Mouse (Mus musculus) liver, embryonic 12.5 days (tissue): ENCODE measurements around the gene Slc1a1. TPM values are rescaled to one million over a fixed set of nuclear protein-coding genes. Genes with fewer than 3 reads are reported as not detected.
A peak's percentile ranks its signal among the peaks of the same experiment; 100 is the strongest.

Experiments
- ATAC-seq: fragments of 200-750 bp; cut with Nextera tagmentation; 2 replicates; pipeline ENCODE4 v1.8.0; 2017; ENCODE audit warnings: moderate number of reproducible peaks, mild to moderate bottlenecking, moderate library complexity
- H3K27ac ChIP-seq: fragments of 300-500 bp; sonication (generic); 2 replicates; pipeline ENCODE4 v1.5.1; 2016; ENCODE audit warnings: mild to moderate bottlenecking
- H3K27me3 ChIP-seq: fragments of 300-500 bp; sonication (generic); replicated peaks from 2 replicates; pipeline ENCODE4 v1.6.1; 2016; ENCODE audit warnings: mild to moderate bottlenecking, moderate library complexity
- H3K36me3 ChIP-seq: fragments of 300-500 bp; sonication (generic); 2 replicates; pipeline ENCODE4 v1.6.1; 2016; ENCODE audit warnings: mild to moderate bottlenecking, moderate library complexity
- H3K4me1 ChIP-seq: fragments of 300-500 bp; sonication (generic); 2 replicates; pipeline ENCODE4 v1.6.1; 2016
- H3K4me2 ChIP-seq: fragments of 300-500 bp; sonication (generic); 2 replicates; pipeline ENCODE4 v1.6.1; 2016; ENCODE audit warnings: mild to moderate bottlenecking, moderate library complexity
- H3K4me3 ChIP-seq: fragments of 300-500 bp; sonication (generic); 2 replicates; pipeline ENCODE4 v1.5.1; 2016; ENCODE audit warnings: mild to moderate bottlenecking, moderate library complexity
- H3K9ac ChIP-seq: fragments of 300-500 bp; sonication (generic); 2 replicates; pipeline ENCODE4 v1.6.1; 2016; ENCODE audit warnings: mild to moderate bottlenecking, moderate library complexity
- H3K9me3 ChIP-seq: fragments of 300-500 bp; sonication (generic); replicated peaks from 2 replicates; pipeline ENCODE4 v1.6.1; 2016; ENCODE audit warnings: mild to moderate bottlenecking, moderate library complexity
- WGBS: fragments of 180-500 bp; shearing (Covaris S2); methylation state at CpG from one replicate; pipeline ENCODE4 v1.1.7; 2016; ENCODE audit not compliant: insufficient replicate concordance; 5-methylcytosine and 5-hydroxymethylcytosine counted together
- polyA plus RNA-seq: library from polyadenylated mRNA; unstranded; fragments of >200 nt; fragmentation: Nextera tagmentation; extraction: Ambion mirVana; gene quantifications from 2 replicates; pipeline ENCODE4 v1.2.1, GENCODE M21; 2016

The Slc1a1 gene
- polyA plus RNA-seq, 1 experiment from 2014 or later: 0.04 TPM

- Histone ChIP-seq H3K9ac (no peak overlapping the region), H3K27ac (no peak overlapping the region), H3K27me3 (no peaks in the 10 kb centered on the region), H3K4me1 (peaks cover 6% of the 10 kb centered on the region; the same call in 1 of the 2 replicates), H3K4me3 (no peak overlapping the region), H3K36me3 (no peaks in the 10 kb centered on the region), H3K4me2 (no peak overlapping the region), H3K9me3 (no peaks in the 10 kb centered on the region)
- peak; percentile 47; the same call in 1 of the 2 replicates for ATAC-seq
Measured at GRCm38 (mm10) chr19:28929034-28929433, 94.2 kb downstream of the Slc1a1 start.

- 67% methylated on average over 3 of the region's 3 CpGs for WGBS
- Histone ChIP-seq H3K9ac (no peak overlapping the region), H3K9me3 (no peaks in the 10 kb centered on the region), H3K4me3 (no peak overlapping the region), H3K4me2 (no peak overlapping the region), H3K27me3 (no peaks in the 10 kb centered on the region), H3K4me1 (no peaks in the 10 kb centered on the region), H3K27ac (no peak overlapping the region), H3K36me3 (no peaks in the 10 kb centered on the region)
- ATAC-seq: no peak
Measured at GRCm38 (mm10) chr19:28934897-28935296, 100.0 kb downstream of the Slc1a1 start.

GRCm38 (mm10) chr19:28940135-28940874, 105.5 kb downstream of the Slc1a1 start:
- no peak for ATAC-seq
- Histone ChIP-seq H3K4me1 (peaks cover 3% of the 10 kb centered on the region; the same call in 1 of the 2 replicates), H3K36me3 (no peaks in the 10 kb centered on the region), H3K27ac (no peak overlapping the region), H3K9ac (no peak overlapping the region), H3K9me3 (no peaks in the 10 kb centered on the region), H3K4me3 (no peak overlapping the region), H3K27me3 (no peaks in the 10 kb centered on the region), H3K4me2 (no peak overlapping the region)
- 47% methylated on average over 9 of the region's 9 CpGs for WGBS

GRCm38 (mm10) chr19:28941271-28941670, 106.4 kb downstream of the Slc1a1 start:
- no peak for ATAC-seq
- no peaks in the 10 kb centered on the region for H3K36me3 ChIP-seq
- H3K27me3 ChIP-seq: no peaks in the 10 kb centered on the region
- no peak overlapping the region for H3K4me3 ChIP-seq
- no peaks in the 10 kb centered on the region for H3K9me3 ChIP-seq
- H3K27ac ChIP-seq: no peak overlapping the region
- 54% methylated on average over 4 of the region's 4 CpGs for WGBS
- no peak overlapping the region for H3K9ac ChIP-seq
- no peak overlapping the region for H3K4me2 ChIP-seq
- peaks cover 3% of the 10 kb centered on the region; the same call in 1 of the 2 replicates for H3K4me1 ChIP-seq

- Histone ChIP-seq H3K4me1 (no peaks in the 10 kb centered on the region), H3K27ac (no peak overlapping the region), H3K27me3 (0 out of 2 replicates have a peak, but pooled peaks cover 3% of the 10 kb centered on the region), H3K9ac (no peak overlapping the region), H3K9me3 (no peaks in the 10 kb centered on the region), H3K4me2 (no peak overlapping the region), H3K4me3 (no peak overlapping the region), H3K36me3 (no peaks in the 10 kb centered on the region)
- no peak for ATAC-seq
- WGBS: 27% methylated on average over 4 of the region's 4 CpGs
Measured at GRCm38 (mm10) chr19:28946782-28947181, 111.9 kb downstream of the Slc1a1 start.

- H3K27me3 ChIP-seq: 0 out of 2 replicates have a peak, but pooled peaks cover 3% of the 10 kb centered on the region
- no peak overlapping the region for H3K9ac ChIP-seq
- no peak for ATAC-seq
- H3K27ac ChIP-seq: no peak overlapping the region
- H3K4me3 ChIP-seq: no peak overlapping the region
- no peaks in the 10 kb centered on the region for H3K36me3 ChIP-seq
- WGBS: 18% methylated on average over 2 of the region's 2 CpGs
- no peak overlapping the region for H3K4me2 ChIP-seq
- H3K9me3 ChIP-seq: no peaks in the 10 kb centered on the region
- no peaks in the 10 kb centered on the region for H3K4me1 ChIP-seq
Measured at GRCm38 (mm10) chr19:28947311-28947710, 112.5 kb downstream of the Slc1a1 start.

- H3K9ac ChIP-seq: no peak overlapping the region
- 73% methylated on average over 5 of the region's 5 CpGs for WGBS
- no peaks in the 10 kb centered on the region for H3K9me3 ChIP-seq
- no peak overlapping the region for H3K4me3 ChIP-seq
- H3K27me3 ChIP-seq: 0 out of 2 replicates have a peak, but pooled peaks cover 3% of the 10 kb centered on the region
- H3K27ac ChIP-seq: no peak overlapping the region
- no peak overlapping the region for H3K4me2 ChIP-seq
- H3K4me1 ChIP-seq: no peaks in the 10 kb centered on the region
- H3K36me3 ChIP-seq: no peaks in the 10 kb centered on the region
- ATAC-seq: no peak
Measured at GRCm38 (mm10) chr19:28951251-28951650, 116.4 kb downstream of the Slc1a1 start.

GRCm38 (mm10) chr19:28963113-28963512, 128.3 kb downstream of the Slc1a1 start:
- no peak for ATAC-seq
- H3K4me2 ChIP-seq: peak overlapping the region; percentile 97
- 40% methylated on average over 3 of the region's 3 CpGs for WGBS
- H3K27ac ChIP-seq: no peak overlapping the region
- H3K4me3 ChIP-seq: no peak overlapping the region
- no peaks in the 10 kb centered on the region for H3K9me3 ChIP-seq
- peaks cover 29% of the 10 kb centered on the region; the same call in 1 of the 2 replicates for H3K27me3 ChIP-seq
- H3K9ac ChIP-seq: no peak overlapping the region
- H3K36me3 ChIP-seq: no peaks in the 10 kb centered on the region
- peaks cover 10% of the 10 kb centered on the region for H3K4me1 ChIP-seq

- peaks cover 29% of the 10 kb centered on the region; the same call in 1 of the 2 replicates for H3K27me3 ChIP-seq
- no peaks in the 10 kb centered on the region for H3K36me3 ChIP-seq
- no peak overlapping the region for H3K27ac ChIP-seq
- H3K4me3 ChIP-seq: peak overlapping the region; percentile 80
- ATAC-seq: no peak
- no peak overlapping the region; the same call in 1 of the 2 replicates for H3K9ac ChIP-seq
- WGBS: 12% methylated on average over 4 of the region's 4 CpGs
- peak overlapping the region; percentile 97 for H3K4me2 ChIP-seq
- no peaks in the 10 kb centered on the region for H3K9me3 ChIP-seq
- peaks cover 10% of the 10 kb centered on the region for H3K4me1 ChIP-seq
Measured at GRCm38 (mm10) chr19:28963513-28963841, 128.6 kb downstream of the Slc1a1 start.

Other genes with a start within 250 kb of the Slc1a1 start
- 0.39 and 0.44 TPM in 2 replicates for gene Glis3, start 155.0 kb upstream of the Slc1a1 start, polyA plus RNA-seq
- 2.7 and 3.1 TPM in 2 replicates for gene Plpp6, start 128.9 kb downstream of the Slc1a1 start, polyA plus RNA-seq
- gene 4430402I18Rik, start 132.8 kb downstream of the Slc1a1 start, polyA plus RNA-seq: 0.85 and 1.0 TPM in 2 replicates
- gene Cdc37l1, start 155.3 kb downstream of the Slc1a1 start, polyA plus RNA-seq: 17.8 and 18.1 TPM in 2 replicates
- gene Ak3, start 212.9 kb downstream of the Slc1a1 start, polyA plus RNA-seq: 56.9 and 59.3 TPM in 2 replicates